Mouse (Mus musculus) layer of hippocampus, adult 9-10 months (tissue): ENCODE measurements around the gene Olfr1535.
A peak's percentile ranks its signal among the peaks of the same experiment; 100 is the strongest.

Experiments used
- DNase-seq: peaks from one replicate; pipeline ENCODE4 v3.0.0; 2022; ENCODE audit warnings: low spot score

The Olfr1535 gene

GRCm38 (mm10) chr13:21559793-21560192 lies at the start of gene Olfr1535:
Gene Olfr1535, minus strand, starts transcription at chr13:21559893.
- no peak for DNase-seq

GRCm38 (mm10) chr13:21591618-21592017 lies 31.9 kb upstream of the Olfr1535 start:
- no peak for DNase-seq

DNA sequence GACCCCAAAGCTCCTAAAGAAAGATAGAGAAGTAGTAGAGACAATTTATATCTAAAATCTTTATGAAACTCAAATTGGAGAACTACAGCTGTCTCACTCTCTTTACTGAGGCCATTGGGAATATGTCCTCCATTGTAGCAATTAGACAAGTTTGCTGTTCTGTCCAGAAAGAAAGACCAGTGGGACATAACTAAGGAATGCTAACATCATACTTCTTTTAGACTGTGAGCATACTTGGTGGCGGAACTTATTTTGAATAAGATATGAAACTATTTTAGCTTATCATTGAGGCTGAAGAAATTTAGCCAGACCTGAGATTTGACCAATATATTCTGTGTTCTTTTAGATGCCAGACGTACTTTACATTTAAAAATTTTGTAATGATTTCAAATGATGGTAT lies 22.0 kb upstream of the Olfr1535 start, which contains the start of gene Olfr1364:
Olfr1364 (minus strand) TSS at position 101 of the 400 bp plus-strand sequence.
- no peak for DNase-seq

- no peak for DNase-seq
Observed at GRCm38 (mm10) chr13:21550416-21551110, 9.1 kb downstream of the Olfr1535 start.

- no peak for DNase-seq
Observed at GRCm38 (mm10) chr13:21549487-21549886, 10.2 kb downstream of the Olfr1535 start.

DNA sequence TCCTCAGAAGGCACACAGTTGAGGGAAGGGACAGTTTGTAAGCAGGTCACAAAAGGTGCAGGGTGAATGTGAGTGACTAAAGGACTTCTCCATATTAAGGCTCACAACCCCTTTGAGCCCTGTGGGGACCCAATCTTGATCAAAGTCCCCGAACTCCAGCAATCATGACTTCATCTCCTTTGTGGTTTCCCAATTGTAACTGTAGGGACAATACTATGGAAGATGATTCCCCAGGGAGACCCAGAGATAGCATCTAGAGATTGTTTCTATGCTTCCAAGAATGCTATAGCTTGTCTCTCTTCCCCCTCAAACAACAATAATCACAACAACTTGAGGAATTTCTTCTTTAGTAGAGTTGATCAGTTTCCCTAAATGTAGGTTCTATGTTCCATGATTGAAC lies 17.0 kb downstream of the Olfr1535 start, which contains the start of gene Olfr1366:
Olfr1366 (minus strand) TSS at position 101 of the 400 bp plus-strand sequence.
- DNase-seq: no peak

GRCm38 (mm10) chr13:21530781-21531201 lies 28.9 kb downstream of the Olfr1535 start, which contains the start of gene Zkscan8:
Gene Zkscan8, minus strand, starts transcription at chr13:21531120.
- DNase-seq: peak; percentile 68

- DNase-seq: no peak
Observed at GRCm38 (mm10) chr13:21530136-21530535, 29.6 kb downstream of the Olfr1535 start.

- peak; percentile 44 for DNase-seq
Observed at GRCm38 (mm10) chr13:21506221-21506649, 53.5 kb downstream of the Olfr1535 start.
